Mouse (Mus musculus): ENCODE measurements around the gene Il6st.

Gene Il6st

DNA sequence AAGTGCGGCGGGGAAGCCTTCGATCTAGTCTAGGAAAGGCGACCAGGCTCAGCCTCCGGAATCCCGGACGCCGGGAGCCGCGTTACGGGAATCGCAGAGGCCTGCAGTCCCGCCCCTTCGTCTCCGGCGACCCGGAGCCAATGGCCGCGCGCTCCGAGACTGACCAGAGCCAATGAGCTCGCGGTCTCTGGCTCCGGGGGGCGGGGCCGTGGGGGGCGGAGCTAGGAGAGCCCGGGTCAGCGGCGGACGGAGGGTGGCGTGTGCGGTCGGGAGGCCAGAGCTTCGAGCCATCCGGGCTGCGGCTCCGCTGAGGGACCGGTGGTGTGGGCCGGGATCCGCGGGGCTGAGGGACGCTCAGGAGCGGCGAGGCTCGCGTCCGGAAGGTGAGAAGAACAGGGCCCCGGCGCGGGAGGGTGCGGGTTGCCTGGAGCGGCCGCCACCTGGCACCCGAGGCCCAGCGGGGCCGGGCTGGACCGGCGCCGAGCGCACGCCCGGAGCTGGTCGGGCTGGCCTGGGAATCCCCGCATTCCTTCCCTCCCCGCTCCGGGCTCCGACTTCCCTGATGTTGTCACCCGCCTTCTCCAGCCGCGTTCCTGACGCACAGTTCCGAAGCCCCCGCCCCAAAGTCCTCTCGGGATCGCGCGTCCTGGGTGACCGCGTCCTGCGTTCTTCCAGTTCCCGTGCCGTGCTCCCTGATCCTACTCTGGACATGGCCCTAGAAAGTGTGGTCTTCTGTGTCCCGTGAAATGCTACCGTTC, at the start of gene Il6st:
Gene Il6st (plus strand): TSS at position 203 of the 758 bp plus-strand sequence.
- TF ChIP-seq GATA4 (IDR thresholded peaks at IDR 0.05; ENCODE audit: insufficient replicate concordance, low read length), result no peak

DNA sequence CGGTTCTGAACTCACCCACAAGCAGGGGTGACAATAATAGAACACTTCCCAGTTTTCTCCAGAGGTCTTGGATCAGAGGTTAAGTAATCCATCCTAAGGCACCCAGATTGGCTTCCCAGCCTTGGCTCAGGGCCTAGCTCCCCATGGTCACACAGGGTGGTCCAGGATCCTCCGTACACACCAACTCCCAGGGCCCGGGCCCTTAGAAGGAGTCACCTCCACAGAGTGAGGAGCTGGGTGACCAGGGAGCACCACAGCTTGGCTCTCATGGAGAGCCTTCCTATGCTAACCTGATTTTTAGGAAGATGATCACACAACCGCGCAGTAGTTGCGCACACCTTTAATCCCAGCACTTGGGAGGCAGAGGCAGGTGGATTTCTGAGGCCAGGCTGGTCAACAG, 48.0 kb upstream of the Il6st start:
- TF ChIP-seq GATA4 (IDR thresholded peaks at IDR 0.05; ENCODE audit: insufficient replicate concordance, low read length), result no peak

- peak; percentile 65; the same call in 1 of the 2 replicates for TF ChIP-seq GATA4 (IDR thresholded peaks at IDR 0.05; ENCODE audit: insufficient replicate concordance, low read length)
Measured at GRCm38 (mm10) chr13:112416410-112417162, 47.3 kb upstream of the Il6st start.

DNA sequence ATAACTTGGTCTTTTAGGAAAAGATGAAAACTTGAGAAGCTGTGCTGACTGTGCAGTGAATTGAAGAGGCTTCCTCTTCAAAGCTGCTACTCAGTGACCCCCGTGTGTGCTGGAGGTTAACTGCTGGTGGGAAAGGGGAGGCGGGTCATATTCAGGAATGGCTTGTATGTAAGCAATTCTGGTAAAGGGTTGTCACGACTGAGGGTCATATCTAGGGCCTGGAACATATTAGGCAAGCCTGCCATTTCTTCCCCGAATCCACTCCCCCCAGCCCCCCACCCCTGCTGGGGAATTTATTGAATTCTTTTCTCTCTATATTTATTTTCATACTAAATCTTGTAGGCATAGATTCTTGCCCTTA, 46.7 kb upstream of the Il6st start:
- no peak for TF ChIP-seq GATA4 (IDR thresholded peaks at IDR 0.05; ENCODE audit: insufficient replicate concordance, low read length)

- TF ChIP-seq GATA4 (IDR thresholded peaks at IDR 0.05; ENCODE audit: insufficient replicate concordance, low read length), result peak; percentile 84
Measured at GRCm38 (mm10) chr13:112417861-112418423, 45.9 kb upstream of the Il6st start.

- no peak for TF ChIP-seq GATA4 (IDR thresholded peaks at IDR 0.05; ENCODE audit: insufficient replicate concordance, low read length)
Measured at GRCm38 (mm10) chr13:112418595-112418994, 45.3 kb upstream of the Il6st start.

DNA sequence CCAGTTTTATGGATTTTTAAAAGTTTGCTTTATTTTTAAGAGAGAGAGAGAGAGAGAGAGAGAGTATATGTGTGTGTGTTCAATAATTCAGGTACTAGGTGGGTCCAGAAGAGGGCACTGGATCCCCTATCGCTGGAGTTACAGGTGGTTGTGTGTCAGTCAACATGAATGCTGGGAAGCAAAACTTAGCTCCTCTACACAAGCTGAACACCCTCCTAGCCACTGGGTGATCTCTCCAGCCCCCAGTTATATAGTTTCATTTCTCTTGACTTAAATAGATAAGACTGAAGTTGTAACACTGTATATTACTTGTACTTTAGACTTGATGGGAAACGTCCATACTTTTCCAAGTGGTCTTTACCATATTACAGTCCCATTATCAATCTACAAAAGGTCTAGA, 39.7 kb upstream of the Il6st start:
- no peak for TF ChIP-seq GATA4 (IDR thresholded peaks at IDR 0.05; ENCODE audit: insufficient replicate concordance, low read length)

DNA sequence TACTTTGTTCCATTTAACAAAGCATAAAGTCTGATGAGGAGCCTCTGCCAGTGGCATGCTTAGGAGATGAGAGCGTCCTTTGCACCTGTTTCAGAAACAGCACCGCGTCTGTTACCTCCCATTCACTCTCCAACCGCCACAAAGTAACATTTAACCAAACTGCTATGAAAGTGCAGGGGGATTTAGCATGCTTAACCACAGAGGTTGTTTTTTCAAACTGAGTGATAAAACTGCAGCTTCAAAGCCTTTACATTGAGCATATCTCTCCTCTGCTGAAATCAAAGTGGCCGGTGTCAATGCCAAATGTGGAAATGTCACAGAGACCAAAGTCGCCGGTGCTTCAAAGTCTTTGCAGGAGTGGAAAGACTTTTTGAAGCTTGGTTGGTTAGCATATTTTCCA, 39.2 kb upstream of the Il6st start:
- no peak for TF ChIP-seq GATA4 (IDR thresholded peaks at IDR 0.05; ENCODE audit: insufficient replicate concordance, low read length)

DNA sequence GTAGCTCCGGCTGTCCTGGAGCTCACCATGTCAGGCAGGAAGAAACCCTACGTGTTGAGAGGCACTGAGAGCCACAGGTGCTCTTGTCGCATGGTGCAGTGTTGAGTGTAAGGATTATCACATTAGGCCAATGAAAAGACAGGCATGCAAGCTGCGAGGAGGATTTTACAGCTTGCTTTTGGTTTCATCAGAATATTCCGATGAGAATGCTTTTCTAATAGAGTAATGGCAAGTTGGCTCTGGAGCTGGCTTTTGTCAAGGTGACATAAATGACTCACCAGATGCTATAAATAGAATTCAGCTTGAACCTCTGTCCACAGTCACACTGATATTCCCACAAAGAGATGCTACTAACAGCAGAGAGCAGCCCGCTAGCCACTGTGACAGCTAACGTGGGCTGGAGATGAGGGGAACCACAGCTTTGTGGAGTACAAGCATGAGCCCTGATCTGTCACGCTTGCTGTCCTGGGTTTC, 38.7 kb upstream of the Il6st start:
- TF ChIP-seq GATA4 (IDR thresholded peaks at IDR 0.05; ENCODE audit: insufficient replicate concordance, low read length), result no peak

GRCm38 (mm10) chr13:112426265-112427135, 37.4 kb upstream of the Il6st start:
- no peak for TF ChIP-seq GATA4 (IDR thresholded peaks at IDR 0.05; ENCODE audit: insufficient replicate concordance, low read length)

DNA sequence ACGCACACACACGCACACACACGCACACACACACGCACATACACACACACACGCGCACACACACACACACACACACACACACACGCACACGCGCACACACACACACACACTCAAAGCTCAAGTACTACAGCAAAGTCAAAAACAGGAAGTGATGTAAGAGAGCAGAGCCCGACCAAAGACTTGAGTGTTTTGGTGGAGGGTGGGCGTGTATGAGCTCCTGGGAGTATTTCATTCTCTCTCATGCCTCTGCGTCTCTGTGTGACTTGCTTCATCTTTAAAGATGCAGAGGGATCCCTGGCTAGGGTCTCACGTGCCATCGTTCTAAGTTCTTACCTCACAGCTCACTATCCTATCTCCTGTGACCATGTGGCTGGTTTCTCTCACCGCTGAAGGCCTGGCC, 36.3 kb upstream of the Il6st start:
- no peak for TF ChIP-seq GATA4 (IDR thresholded peaks at IDR 0.05; ENCODE audit: insufficient replicate concordance, low read length)

DNA sequence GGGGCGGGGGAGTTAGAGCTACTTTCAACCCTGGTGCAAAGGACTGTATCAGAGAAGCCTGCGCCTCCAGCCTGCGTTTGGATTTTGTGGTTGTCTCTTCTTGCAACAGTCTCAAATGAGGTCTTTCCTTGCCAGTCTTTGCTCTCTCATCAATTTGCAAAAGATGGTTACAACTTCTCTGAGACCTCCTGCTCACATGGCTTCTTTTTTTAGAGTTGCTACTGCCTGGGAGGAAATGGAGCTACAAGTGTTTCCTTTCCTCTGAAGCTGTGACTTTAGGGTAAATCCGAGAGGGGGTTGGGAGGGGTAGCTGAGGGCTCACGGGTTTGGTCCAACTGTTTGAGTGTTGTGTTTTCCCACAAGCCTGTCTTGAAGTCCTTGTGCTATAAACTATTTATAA, 30.6 kb upstream of the Il6st start:
- TF ChIP-seq GATA4 (IDR thresholded peaks at IDR 0.05; ENCODE audit: insufficient replicate concordance, low read length), result no peak; the same call in 1 of the 2 replicates

- TF ChIP-seq GATA4 (IDR thresholded peaks at IDR 0.05; ENCODE audit: insufficient replicate concordance, low read length), result peak; percentile 87
Measured at GRCm38 (mm10) chr13:112435241-112436075, 28.4 kb upstream of the Il6st start.

DNA sequence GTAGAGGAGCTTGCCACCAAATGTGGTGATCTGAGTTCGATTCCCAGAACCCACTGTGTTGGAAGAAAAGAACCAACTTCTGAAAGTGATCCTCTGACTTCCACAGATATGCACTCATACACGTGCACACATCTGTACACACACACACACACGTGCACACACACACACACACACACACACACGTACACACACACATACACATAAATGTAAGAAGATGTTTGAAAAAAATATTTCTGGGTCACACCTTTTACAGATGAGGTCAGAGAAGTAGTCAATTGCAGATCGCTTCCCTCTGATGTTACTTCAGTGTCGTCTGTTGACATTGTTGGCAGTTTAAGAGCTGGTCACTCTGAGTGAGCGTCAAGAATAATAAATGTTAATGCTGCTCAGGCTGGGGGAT, 27.6 kb upstream of the Il6st start:
- no peak for TF ChIP-seq GATA4 (IDR thresholded peaks at IDR 0.05; ENCODE audit: insufficient replicate concordance, low read length)
